Mouse (Mus musculus) embryonic facial prominence, embryonic 15.5 days (tissue): Measurements from ENCODE around the gene Tmem101. TPM values are rescaled to one million over a fixed set of nuclear protein-coding genes. Genes with fewer than 3 reads are reported as not detected.

ENCODE experiments used
- ATAC-seq: fragments of 200-750 bp; cut with Nextera tagmentation; 2 replicates; pipeline ENCODE4 v1.8.0; 2017; ENCODE audit warnings: low read depth, moderate TSS enrichment; ENCODE audit not compliant: insufficient number of reproducible peaks, low FRiP score, low TSS enrichment
- H3K27ac ChIP-seq: fragments of 300-500 bp; sonication (generic); replicated peaks from 2 replicates; pipeline ENCODE4 v1.5.1; 2015; ENCODE audit warnings: mild to moderate bottlenecking, inconsistent platforms
- H3K27me3 ChIP-seq: fragments of 300-500 bp; sonication (generic); 2 replicates; pipeline ENCODE4 v1.6.1; 2015; ENCODE audit warnings: inconsistent platforms
- H3K36me3 ChIP-seq: fragments of 300-500 bp; sonication (generic); 2 replicates; pipeline ENCODE4 v1.6.1; 2015; ENCODE audit warnings: mild to moderate bottlenecking, inconsistent platforms
- H3K4me1 ChIP-seq: fragments of 300-500 bp; sonication (generic); 2 replicates; pipeline ENCODE4 v1.6.1; 2015; ENCODE audit warnings: inconsistent platforms
- H3K4me2 ChIP-seq: fragments of 300-500 bp; sonication (generic); replicated peaks from 2 replicates; pipeline ENCODE4 v1.6.1; 2015; ENCODE audit warnings: mild to moderate bottlenecking, inconsistent platforms
- H3K4me3 ChIP-seq: fragments of 300-500 bp; sonication (generic); replicated peaks from 2 replicates; pipeline ENCODE4 v1.5.1; 2015; ENCODE audit warnings: mild to moderate bottlenecking, inconsistent platforms
- H3K9ac ChIP-seq: fragments of 300-500 bp; sonication (generic); 2 replicates; pipeline ENCODE4 v1.6.1; 2015; ENCODE audit warnings: inconsistent platforms
- H3K9me3 ChIP-seq: fragments of 300-500 bp; sonication (generic); replicated peaks from 2 replicates; pipeline ENCODE4 v1.6.1; 2016; ENCODE audit warnings: inconsistent platforms
- WGBS: fragments of 180-500 bp; shearing (Covaris S2); methylation state at CpG from one replicate; pipeline ENCODE4 v1.1.7; 2015; 5-methylcytosine and 5-hydroxymethylcytosine counted together
- polyA plus RNA-seq: library from polyadenylated mRNA; unstranded; fragments of >200 nt; fragmentation: Nextera tagmentation; extraction: Ambion mirVana; gene quantifications from 2 replicates; pipeline ENCODE4 v1.2.1, GENCODE M21; 2015

The Tmem101 gene
- polyA plus RNA-seq, 1 experiment from 2014 or later, result 39.4 TPM

- WGBS, result 73% methylated on average over 5 of the region's 5 CpGs
- Histone ChIP-seq H3K27me3 (peaks cover 34% of the 10 kb centered on the region), H3K9ac (no peak overlapping the region), H3K4me2 (no peak overlapping the region), H3K36me3 (no peaks in the 10 kb centered on the region), H3K9me3 (no peaks in the 10 kb centered on the region), H3K4me3 (no peak overlapping the region), H3K4me1 (peaks cover 6% of the 10 kb centered on the region), H3K27ac (no peak overlapping the region)
- no peak for ATAC-seq
Observed at GRCm38 (mm10) chr11:102111576-102111975, 44.6 kb downstream of the Tmem101 start.

GRCm38 (mm10) chr11:102107732-102108131 lies 48.5 kb downstream of the Tmem101 start, which contains the start of gene Pyy:
Pyy (minus strand) TSS chr11:102107832.
- Histone ChIP-seq H3K27ac (no peak within 1 kb of the TSS), H3K4me3 (peak within 1 kb of the TSS; percentile 9; the same call in 1 of the 2 replicates), H3K4me1 (peaks cover 6% of the 10 kb centered on the region), H3K9me3 (no peaks in the 10 kb centered on the region), H3K9ac (no peak within 1 kb of the TSS), H3K36me3 (no peaks in the 10 kb centered on the region), H3K27me3 (peaks cover 59% of the 10 kb centered on the region), H3K4me2 (peak within 1 kb of the TSS; percentile 24)
- ATAC-seq, result no peak
- 4% methylated on average over 9 of the region's 9 CpGs for WGBS

- H3K9me3 ChIP-seq, result no peaks in the 10 kb centered on the region
- no peak overlapping the region for H3K9ac ChIP-seq
- H3K27ac ChIP-seq, result no peak overlapping the region
- WGBS, result 1% methylated on average over 21 of the region's 21 CpGs
- H3K4me2 ChIP-seq, result peak overlapping the region; percentile 24
- H3K4me3 ChIP-seq, result peak overlapping the region; percentile 9; the same call in 1 of the 2 replicates
- peaks cover 64% of the 10 kb centered on the region for H3K27me3 ChIP-seq
- ATAC-seq, result no peak
- no peaks in the 10 kb centered on the region for H3K36me3 ChIP-seq
- peaks cover 12% of the 10 kb centered on the region for H3K4me1 ChIP-seq
Observed at GRCm38 (mm10) chr11:102106911-102107310, 49.3 kb downstream of the Tmem101 start.

Other genes starting within 250 kb of the Tmem101 start
- 0.23 and 0.49 TPM in 2 replicates for gene Sost, start 189.4 kb downstream of the Tmem101 start, polyA plus RNA-seq
- not detected in 2 replicates for gene Cfap97d1, start 172.1 kb downstream of the Tmem101 start, polyA plus RNA-seq
- 26.2 and 29.9 TPM in 2 replicates for gene Dusp3, start 169.4 kb downstream of the Tmem101 start, polyA plus RNA-seq
- gene Mpp3, start 127.9 kb downstream of the Tmem101 start, polyA plus RNA-seq, result 5.5 and 6.2 TPM in 2 replicates
- gene Cd300lg, start 114.9 kb downstream of the Tmem101 start, polyA plus RNA-seq, result 1.5 and 2.1 TPM in 2 replicates
- gene Mpp2, start 67.9 kb downstream of the Tmem101 start, polyA plus RNA-seq, result 7.0 and 10.7 TPM in 2 replicates
- gene Ppy, start 55.1 kb downstream of the Tmem101 start, polyA plus RNA-seq, result not detected in 2 replicates
- not detected in 2 replicates for gene Pyy, start 48.6 kb downstream of the Tmem101 start, polyA plus RNA-seq
- gene Nags, start 10.9 kb downstream of the Tmem101 start, polyA plus RNA-seq, result 0.98 and 1.7 TPM in 2 replicates
- 113 and 128 TPM in 2 replicates for gene Lsm12, start 28.9 kb upstream of the Tmem101 start, polyA plus RNA-seq
- gene G6pc3, start 33.2 kb upstream of the Tmem101 start, polyA plus RNA-seq, result 29.8 and 31.7 TPM in 2 replicates
- 105 and 106 TPM in 2 replicates for gene Hdac5, start 73.8 kb upstream of the Tmem101 start, polyA plus RNA-seq
- gene BC030867, start 92.5 kb upstream of the Tmem101 start, polyA plus RNA-seq, result 13.6 and 16.0 TPM in 2 replicates
- 0.12 and 0.26 TPM in 2 replicates for gene Asb16, start 112.3 kb upstream of the Tmem101 start, polyA plus RNA-seq
- 58.3 and 59.5 TPM in 2 replicates for gene Tmub2, start 128.5 kb upstream of the Tmem101 start, polyA plus RNA-seq
- 18.4 and 20.0 TPM in 2 replicates for gene Atxn7l3, start 140.2 kb upstream of the Tmem101 start, polyA plus RNA-seq
- gene Ubtf, start 163.3 kb upstream of the Tmem101 start, polyA plus RNA-seq, result 86.6 and 87.3 TPM in 2 replicates
- 5.0 and 5.2 TPM in 2 replicates for gene Slc4a1, start 209.8 kb upstream of the Tmem101 start, polyA plus RNA-seq
- gene Rundc3a, start 237.0 kb upstream of the Tmem101 start, polyA plus RNA-seq, result 7.5 and 8.3 TPM in 2 replicates